Mouse (Mus musculus): ENCODE measurements around the gene Trafd1. TPM values are rescaled to one million over a fixed set of nuclear protein-coding genes. Genes with fewer than 3 reads are reported as not detected.

Trafd1 gene
- total and polyA plus RNA-seq, 2 experiments from 2014 or later = 124 to 141 TPM

DNA sequence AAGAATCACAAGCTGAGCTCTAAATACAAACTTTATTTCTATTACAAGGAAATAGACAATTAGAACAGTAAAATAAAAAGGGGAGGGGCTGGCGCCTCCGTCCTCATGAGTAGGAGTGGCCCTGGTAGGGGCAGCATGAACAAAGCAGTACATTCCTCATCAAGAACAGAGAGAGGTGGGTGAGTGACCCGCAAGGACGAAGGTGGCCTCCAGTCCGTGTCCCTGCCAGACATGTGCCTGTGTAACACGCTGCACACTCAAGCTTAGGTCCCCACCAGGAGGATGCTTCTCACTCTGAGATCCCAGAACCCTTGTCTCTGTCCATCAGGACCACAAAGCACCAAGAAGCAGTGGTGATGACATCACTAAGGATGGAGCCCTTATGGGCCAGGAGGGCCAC, 13.7 kb downstream of the Trafd1 start:
- H3K4me3 ChIP-seq (ENCODE audit: low read depth, low read length) = no peak overlapping the region
- ATAC-seq (no peak), DNase-seq (no peak)
- peaks cover 80% of the 10 kb centered on the region for H3K36me3 ChIP-seq (ENCODE audit: insufficient read depth)
- no peaks in the 10 kb centered on the region for H3K27me3 ChIP-seq (ENCODE audit: insufficient read depth, low read length)
- no peaks in the 10 kb centered on the region for H3K4me1 ChIP-seq (ENCODE audit: insufficient read depth)
- H3K9ac ChIP-seq = no peak overlapping the region
- H3K27ac ChIP-seq (ENCODE audit: low read depth, low read length) = no peak overlapping the region
- no peaks in the 10 kb centered on the region for H3K9me3 ChIP-seq (ENCODE audit: low read length)
- 89% methylated on average over 6 of the region's 6 CpGs for WGBS
- no peak for TF ChIP-seq CTCF (IDR thresholded peaks at IDR 0.05; ENCODE audit: low read depth)
- H3K4me2 ChIP-seq (ENCODE audit: low read depth) = no peak overlapping the region

DNA sequence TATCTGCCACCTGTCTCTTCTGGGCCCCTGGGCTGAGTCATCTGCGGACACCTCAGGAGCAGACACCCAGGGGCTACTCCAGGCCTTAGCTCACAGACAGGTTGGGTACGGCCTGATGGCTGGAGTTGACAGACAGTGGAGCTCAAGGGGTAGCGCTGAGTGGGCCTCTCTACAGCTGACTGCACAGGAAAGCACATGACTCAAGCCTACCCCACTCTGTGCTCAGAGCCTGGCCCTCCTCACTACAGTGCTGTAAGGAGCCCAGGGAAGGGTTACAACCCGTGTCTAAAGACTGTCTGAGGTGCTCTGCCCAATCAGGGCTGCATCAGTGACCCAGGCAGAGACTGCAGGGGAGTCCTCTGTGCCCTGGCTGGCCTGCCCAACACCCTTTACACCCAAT, 18.2 kb downstream of the Trafd1 start:
- Histone ChIP-seq H3K27me3 (ENCODE audit: insufficient read depth, low read length) (no peaks in the 10 kb centered on the region), H3K36me3 (ENCODE audit: insufficient read depth) (peaks cover 82% of the 10 kb centered on the region), H3K9me3 (ENCODE audit: low read length) (no peaks in the 10 kb centered on the region), H3K4me3 (ENCODE audit: low read depth, low read length) (no peak overlapping the region), H3K4me2 (ENCODE audit: low read depth) (no peak overlapping the region), H3K9ac (no peak overlapping the region), H3K27ac (ENCODE audit: low read depth, low read length) (no peak overlapping the region), H3K4me1 (ENCODE audit: insufficient read depth) (no peaks in the 10 kb centered on the region)
- 83% methylated on average over 4 of the region's 4 CpGs for WGBS
- DNase-seq (no peak), ATAC-seq (no peak)
- TF ChIP-seq CTCF (IDR thresholded peaks at IDR 0.05; ENCODE audit: low read depth) = no peak

DNA sequence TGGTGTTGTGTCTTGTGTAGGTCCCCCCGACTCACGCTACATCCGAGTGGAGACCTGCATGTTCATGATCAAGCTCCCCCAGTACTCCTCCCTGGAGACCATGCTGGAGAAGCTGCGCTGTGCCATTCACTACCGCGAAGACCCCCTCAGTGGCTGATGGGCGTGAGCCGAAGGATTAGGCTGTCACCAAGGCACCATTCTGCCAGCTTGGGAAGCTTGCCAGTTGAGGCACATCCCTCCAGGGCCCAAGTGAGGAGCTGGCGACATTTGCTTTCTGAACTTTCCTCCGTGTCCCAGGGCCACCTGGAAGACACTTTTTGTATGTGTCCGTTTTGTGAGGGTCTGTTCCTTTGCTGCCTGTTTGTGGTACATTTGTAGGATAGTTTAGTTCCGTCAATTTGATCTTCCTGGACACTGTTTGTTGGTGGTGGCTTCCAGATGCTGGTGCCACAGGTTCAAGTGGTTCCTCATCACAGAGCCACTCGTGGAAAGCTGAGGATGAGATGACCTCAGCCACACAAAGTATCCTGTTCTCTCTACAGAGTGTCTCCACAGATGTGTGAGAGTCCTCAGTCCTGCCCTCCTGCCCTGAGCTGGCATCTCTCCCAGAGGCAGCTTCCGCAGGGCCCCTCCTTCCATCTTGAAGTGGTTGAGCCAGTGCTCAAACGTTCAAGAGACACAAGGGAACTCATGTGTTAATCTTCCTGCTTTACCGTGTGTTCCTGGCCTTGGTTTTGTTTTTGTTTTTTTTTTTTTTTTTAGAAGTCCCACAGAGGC, 18.8 kb downstream of the Trafd1 start:
- DNase-seq (no peak), ATAC-seq (no peak)
- no peak overlapping the region for H3K9ac ChIP-seq
- 62% methylated on average over 16 of the region's 16 CpGs for WGBS
- H3K9me3 ChIP-seq (ENCODE audit: low read length) = no peaks in the 10 kb centered on the region
- no peak for TF ChIP-seq CTCF (IDR thresholded peaks at IDR 0.05; ENCODE audit: low read depth)
- no peak overlapping the region for H3K27ac ChIP-seq (ENCODE audit: low read depth, low read length)
- H3K4me1 ChIP-seq (ENCODE audit: insufficient read depth) = no peaks in the 10 kb centered on the region
- no peak overlapping the region for H3K4me3 ChIP-seq (ENCODE audit: low read depth, low read length)
- H3K27me3 ChIP-seq (ENCODE audit: insufficient read depth, low read length) = no peaks in the 10 kb centered on the region
- H3K36me3 ChIP-seq (ENCODE audit: insufficient read depth) = peaks cover 82% of the 10 kb centered on the region
- no peak overlapping the region for H3K4me2 ChIP-seq (ENCODE audit: low read depth)

DNA sequence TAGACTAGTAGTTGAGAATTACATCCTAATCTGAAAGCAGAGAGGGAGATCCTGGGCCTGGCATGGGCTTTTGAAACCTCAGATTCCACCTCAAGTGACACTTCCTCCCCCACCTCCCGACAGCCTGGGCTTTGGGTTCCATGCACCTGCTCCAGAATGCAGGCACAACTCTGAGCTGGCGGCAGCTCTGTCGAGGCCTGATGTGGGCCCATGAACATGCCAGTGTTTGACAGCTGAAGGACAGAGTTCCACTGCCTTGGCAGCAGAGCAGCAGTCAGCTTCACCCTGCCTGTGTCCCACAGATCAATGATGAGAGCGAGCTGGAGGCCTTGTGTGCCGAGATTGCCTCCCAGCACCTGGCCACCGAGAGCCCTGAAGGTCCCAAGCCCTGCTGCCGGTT, 22.0 kb downstream of the Trafd1 start:
- Histone ChIP-seq H3K27ac (ENCODE audit: low read depth, low read length) (no peak overlapping the region), H3K9me3 (ENCODE audit: low read length) (no peaks in the 10 kb centered on the region), H3K4me2 (ENCODE audit: low read depth) (no peak overlapping the region), H3K4me1 (ENCODE audit: insufficient read depth) (no peaks in the 10 kb centered on the region), H3K9ac (no peak overlapping the region), H3K36me3 (ENCODE audit: insufficient read depth) (peaks cover 95% of the 10 kb centered on the region), H3K27me3 (ENCODE audit: insufficient read depth, low read length) (no peaks in the 10 kb centered on the region), H3K4me3 (ENCODE audit: low read depth, low read length) (no peak overlapping the region)
- 92% methylated on average over 7 of the region's 7 CpGs for WGBS
- no peak for TF ChIP-seq CTCF (IDR thresholded peaks at IDR 0.05; ENCODE audit: low read depth)
- ATAC-seq (no peak), DNase-seq (no peak)

DNA sequence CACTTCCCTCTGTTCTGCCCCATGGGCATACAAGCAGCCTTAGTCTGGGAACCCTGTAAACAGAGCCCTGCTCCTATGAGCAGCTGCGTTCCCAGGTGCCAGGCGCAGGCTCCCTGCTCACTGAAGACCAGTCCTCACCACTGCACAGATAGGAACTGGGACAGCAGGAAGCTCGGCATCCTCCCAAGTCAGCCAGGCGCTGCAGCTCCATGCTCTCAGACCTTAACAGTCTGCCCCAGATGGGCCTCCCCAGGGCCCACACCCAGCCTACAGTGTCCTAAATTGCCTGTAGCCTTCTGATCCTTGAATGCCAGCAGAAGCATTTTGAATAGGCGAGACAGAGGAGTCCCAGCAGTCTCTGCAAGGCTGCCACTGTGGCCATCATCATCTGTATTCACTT, 23.7 kb downstream of the Trafd1 start:
- TF ChIP-seq CTCF (IDR thresholded peaks at IDR 0.05; ENCODE audit: low read depth) = no peak
- Histone ChIP-seq H3K4me1 (ENCODE audit: insufficient read depth) (no peaks in the 10 kb centered on the region), H3K4me3 (ENCODE audit: low read depth, low read length) (no peak overlapping the region), H3K9me3 (ENCODE audit: low read length) (no peaks in the 10 kb centered on the region), H3K36me3 (ENCODE audit: insufficient read depth) (peaks cover 97% of the 10 kb centered on the region), H3K27ac (ENCODE audit: low read depth, low read length) (no peak overlapping the region), H3K4me2 (ENCODE audit: low read depth) (no peak overlapping the region), H3K27me3 (ENCODE audit: insufficient read depth, low read length) (no peaks in the 10 kb centered on the region), H3K9ac (no peak overlapping the region)
- 90% methylated on average over 5 of the region's 5 CpGs for WGBS
- ATAC-seq (no peak), DNase-seq (no peak)

DNA sequence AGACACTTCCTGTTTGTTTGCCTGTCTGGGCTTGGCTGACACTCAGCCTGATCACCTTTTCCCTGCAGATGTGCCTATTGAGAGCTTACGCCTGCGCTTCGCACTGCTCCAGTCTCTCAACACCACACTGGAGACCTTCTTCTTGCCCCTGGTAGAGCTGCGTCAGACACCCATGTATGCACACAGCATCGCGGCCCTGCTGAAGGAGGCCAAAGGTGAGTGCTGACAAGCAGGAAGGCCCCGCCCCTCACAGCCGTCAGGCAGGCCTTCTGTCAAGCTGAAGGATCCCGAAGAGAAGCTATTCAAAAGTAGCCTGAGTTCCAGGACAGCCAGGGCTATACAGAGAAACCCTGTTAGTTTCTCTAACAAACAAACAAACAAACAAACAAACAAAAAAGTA, 26.2 kb downstream of the Trafd1 start:
- ATAC-seq (no peak), DNase-seq (no peak)
- Histone ChIP-seq H3K4me2 (ENCODE audit: low read depth) (no peak overlapping the region), H3K27me3 (ENCODE audit: insufficient read depth, low read length) (no peaks in the 10 kb centered on the region), H3K36me3 (ENCODE audit: insufficient read depth) (peaks cover 96% of the 10 kb centered on the region), H3K4me3 (ENCODE audit: low read depth, low read length) (no peak overlapping the region), H3K4me1 (ENCODE audit: insufficient read depth) (no peaks in the 10 kb centered on the region), H3K27ac (ENCODE audit: low read depth, low read length) (no peak overlapping the region), H3K9me3 (ENCODE audit: low read length) (no peaks in the 10 kb centered on the region), H3K9ac (no peak overlapping the region)
- 84% methylated on average over 9 of the region's 9 CpGs for WGBS
- TF ChIP-seq CTCF (IDR thresholded peaks at IDR 0.05; ENCODE audit: low read depth) = no peak

DNA sequence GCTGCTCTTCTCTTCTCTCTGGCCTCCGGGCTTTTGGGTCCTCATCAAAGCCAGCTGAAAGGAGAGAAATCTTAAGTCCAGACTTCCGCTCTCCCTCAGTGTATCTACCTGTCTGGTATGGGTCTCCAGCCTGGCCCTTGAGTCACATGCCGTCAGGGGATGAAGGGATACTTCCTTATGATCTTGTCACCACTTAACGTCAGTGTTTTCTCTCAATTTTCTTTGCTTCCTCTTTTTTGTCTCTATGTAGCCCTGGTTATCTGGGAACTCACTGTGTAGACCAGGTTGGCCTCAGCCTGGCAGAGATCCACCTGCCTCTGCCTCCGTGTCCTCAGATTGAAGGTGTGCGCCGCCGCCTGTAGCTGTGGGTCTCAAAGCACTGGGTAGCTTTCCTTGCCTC, 41.4 kb downstream of the Trafd1 start:
- Histone ChIP-seq H3K27me3 (ENCODE audit: insufficient read depth, low read length) (no peaks in the 10 kb centered on the region), H3K4me1 (ENCODE audit: insufficient read depth) (no peaks in the 10 kb centered on the region), H3K9ac (no peak overlapping the region), H3K4me3 (ENCODE audit: low read depth, low read length) (no peak overlapping the region), H3K27ac (ENCODE audit: low read depth, low read length) (no peak overlapping the region), H3K4me2 (ENCODE audit: low read depth) (no peak overlapping the region), H3K36me3 (ENCODE audit: insufficient read depth) (peaks cover 93% of the 10 kb centered on the region), H3K9me3 (ENCODE audit: low read length) (no peaks in the 10 kb centered on the region)
- ATAC-seq (no peak), DNase-seq (no peak)
- no peak for TF ChIP-seq CTCF (IDR thresholded peaks at IDR 0.05; ENCODE audit: low read depth)
- 96% methylated on average over 8 of the region's 8 CpGs for WGBS

Measured in forebrain, postnatal 0 days (tissue).